Mouse (Mus musculus): ENCODE data around the gene Fkbp10.

The Fkbp10 gene

GRCm38 (mm10) chr11:100414914-100415822, at the start of gene Fkbp10:
TSS of gene Fkbp10 (plus strand) at chr11:100415697.
- no peak for DNase-seq

GRCm38 (mm10) chr11:100369145-100369544, 46.4 kb upstream of the Fkbp10 start:
- no peak for DNase-seq

GRCm38 (mm10) chr11:100369822-100370221, 45.7 kb upstream of the Fkbp10 start:
- DNase-seq, result no peak

GRCm38 (mm10) chr11:100371981-100372558, 43.4 kb upstream of the Fkbp10 start:
- DNase-seq, result no peak

GRCm38 (mm10) chr11:100375127-100375526, 40.4 kb upstream of the Fkbp10 start:
- DNase-seq, result no peak

GRCm38 (mm10) chr11:100376005-100376404, 39.5 kb upstream of the Fkbp10 start:
- DNase-seq, result no peak

- DNase-seq, result no peak
Measured at GRCm38 (mm10) chr11:100376746-100377389, 38.6 kb upstream of the Fkbp10 start.

GRCm38 (mm10) chr11:100377989-100378388, 37.5 kb upstream of the Fkbp10 start:
- no peak for DNase-seq

- no peak for DNase-seq
Measured at GRCm38 (mm10) chr11:100378446-100378845, 37.1 kb upstream of the Fkbp10 start.

- no peak for DNase-seq
Measured at GRCm38 (mm10) chr11:100379311-100379710, 36.2 kb upstream of the Fkbp10 start.

- DNase-seq, result no peak
Measured at GRCm38 (mm10) chr11:100382682-100383081, 32.8 kb upstream of the Fkbp10 start.

GRCm38 (mm10) chr11:100385016-100385415, 30.5 kb upstream of the Fkbp10 start:
- no peak for DNase-seq

- no peak for DNase-seq
Measured at GRCm38 (mm10) chr11:100386586-100386985, 28.9 kb upstream of the Fkbp10 start.

GRCm38 (mm10) chr11:100387111-100387510, 28.4 kb upstream of the Fkbp10 start:
- DNase-seq, result no peak

GRCm38 (mm10) chr11:100387589-100388375, 27.7 kb upstream of the Fkbp10 start:
- no peak for DNase-seq

GRCm38 (mm10) chr11:100388588-100388987, 26.9 kb upstream of the Fkbp10 start:
- DNase-seq, result peak; percentile 64

GRCm38 (mm10) chr11:100389931-100390445, 25.5 kb upstream of the Fkbp10 start:
- DNase-seq, result peak; percentile 82

GRCm38 (mm10) chr11:100391081-100391883, 24.2 kb upstream of the Fkbp10 start:
- no peak for DNase-seq

- no peak for DNase-seq
Measured at GRCm38 (mm10) chr11:100391884-100392345, 23.6 kb upstream of the Fkbp10 start.

- DNase-seq, result no peak
Measured at GRCm38 (mm10) chr11:100392958-100393357, 22.5 kb upstream of the Fkbp10 start.

GRCm38 (mm10) chr11:100393733-100394132, 21.8 kb upstream of the Fkbp10 start:
- peak; percentile 56 for DNase-seq

All from cerebellum, adult 8-10 months (tissue).